Mouse (Mus musculus): ENCODE measurements around the gene Sae1.
"Not testable (repeated sequence)": the region's sequence is repeated elsewhere in the genome, so short reads cannot be mapped to it uniquely, and the experiment has no call there.

The Sae1 gene

DNA sequence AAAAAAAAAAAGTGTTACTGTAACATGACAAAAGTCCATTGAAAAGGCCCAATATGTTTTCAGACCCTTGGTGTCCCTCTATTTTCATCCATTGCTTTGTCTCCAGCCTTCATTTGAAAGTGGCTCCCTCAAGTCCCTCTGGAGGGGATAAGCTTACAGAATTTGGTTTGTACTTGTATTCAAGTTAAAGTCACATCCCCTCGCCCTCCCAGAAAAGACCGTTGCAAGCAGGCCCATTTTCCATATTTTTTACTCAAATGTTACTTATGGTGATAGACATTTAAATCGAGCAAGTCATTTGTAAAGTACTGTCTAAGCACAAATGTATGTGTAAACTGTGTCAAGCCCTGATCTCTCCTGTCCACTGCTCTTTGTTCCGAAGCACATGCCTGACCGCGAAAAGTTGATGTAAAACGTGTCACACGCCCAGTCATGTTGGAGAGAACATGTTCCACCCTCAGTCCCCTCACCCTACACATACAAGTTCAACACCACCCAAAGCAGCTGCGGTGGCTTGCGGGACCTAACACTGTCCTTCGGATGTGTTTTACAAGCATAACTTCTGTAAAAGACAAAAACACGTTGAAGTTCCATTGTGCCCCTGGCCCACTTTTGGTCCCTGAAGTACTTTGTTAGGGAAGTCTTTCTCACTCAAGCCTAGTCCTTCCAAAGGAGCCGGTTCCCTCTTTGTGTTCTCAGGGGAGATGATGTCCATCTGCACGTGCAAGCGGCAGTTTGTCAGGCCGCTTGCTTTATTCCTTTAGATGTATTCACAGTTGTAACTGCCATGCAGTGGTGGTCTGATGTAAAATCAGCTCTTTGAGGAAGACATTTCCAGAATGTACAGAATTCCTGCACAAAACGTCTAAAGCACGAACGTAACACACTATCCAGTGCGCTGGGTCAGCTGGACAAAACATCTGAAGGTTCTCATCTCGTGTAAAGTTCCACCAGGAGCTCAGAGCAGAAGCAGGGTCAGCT is 15.7 kb upstream of the Sae1 start:
- DNase-seq (ENCODE audit: low spot score), result peak; percentile 48

DNA sequence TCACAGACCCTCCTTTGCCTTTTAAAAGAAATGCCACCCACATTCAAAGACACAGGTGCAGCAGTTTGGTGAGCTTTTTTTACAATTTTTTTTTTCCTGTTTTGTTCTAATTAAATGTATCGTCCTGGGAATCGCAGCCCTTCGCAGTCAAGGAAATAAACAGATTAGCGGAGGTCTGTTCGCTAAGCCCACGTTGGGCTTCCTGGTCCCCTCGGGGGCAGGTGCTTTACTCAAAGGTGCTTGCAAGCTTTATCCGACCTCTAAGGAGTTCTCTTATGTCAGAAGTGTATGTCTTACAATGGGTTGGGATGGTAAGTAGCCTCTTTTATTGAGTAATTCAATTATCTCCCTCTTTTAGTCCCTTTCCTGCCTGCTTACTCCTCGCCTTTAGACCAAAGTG is 14.8 kb upstream of the Sae1 start:
- DNase-seq (ENCODE audit: low spot score), result no peak

DNA sequence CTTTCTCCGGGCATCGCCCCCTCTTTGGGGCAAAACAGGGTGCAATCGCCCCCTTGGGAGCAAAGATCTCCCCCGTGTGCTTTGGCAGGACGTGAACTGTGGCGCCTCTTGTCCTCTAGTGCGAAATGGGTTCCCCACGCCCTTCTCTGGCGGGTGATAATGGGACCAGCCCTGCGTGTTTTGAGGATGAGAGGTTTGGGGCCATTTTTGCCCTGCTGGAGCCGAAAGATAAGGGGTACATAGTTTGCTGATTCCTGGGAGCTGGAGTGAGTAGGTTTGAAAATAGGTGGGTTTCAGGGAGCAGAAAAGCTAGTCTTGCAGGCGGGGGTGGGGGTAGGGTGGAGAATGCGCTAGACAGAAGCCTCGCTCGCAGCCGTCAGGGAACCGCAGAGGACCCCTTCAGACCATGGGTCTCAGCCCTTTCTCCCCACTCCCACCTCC is 14.4 kb upstream of the Sae1 start:
- DNase-seq (ENCODE audit: low spot score), result peak; percentile 52

DNA sequence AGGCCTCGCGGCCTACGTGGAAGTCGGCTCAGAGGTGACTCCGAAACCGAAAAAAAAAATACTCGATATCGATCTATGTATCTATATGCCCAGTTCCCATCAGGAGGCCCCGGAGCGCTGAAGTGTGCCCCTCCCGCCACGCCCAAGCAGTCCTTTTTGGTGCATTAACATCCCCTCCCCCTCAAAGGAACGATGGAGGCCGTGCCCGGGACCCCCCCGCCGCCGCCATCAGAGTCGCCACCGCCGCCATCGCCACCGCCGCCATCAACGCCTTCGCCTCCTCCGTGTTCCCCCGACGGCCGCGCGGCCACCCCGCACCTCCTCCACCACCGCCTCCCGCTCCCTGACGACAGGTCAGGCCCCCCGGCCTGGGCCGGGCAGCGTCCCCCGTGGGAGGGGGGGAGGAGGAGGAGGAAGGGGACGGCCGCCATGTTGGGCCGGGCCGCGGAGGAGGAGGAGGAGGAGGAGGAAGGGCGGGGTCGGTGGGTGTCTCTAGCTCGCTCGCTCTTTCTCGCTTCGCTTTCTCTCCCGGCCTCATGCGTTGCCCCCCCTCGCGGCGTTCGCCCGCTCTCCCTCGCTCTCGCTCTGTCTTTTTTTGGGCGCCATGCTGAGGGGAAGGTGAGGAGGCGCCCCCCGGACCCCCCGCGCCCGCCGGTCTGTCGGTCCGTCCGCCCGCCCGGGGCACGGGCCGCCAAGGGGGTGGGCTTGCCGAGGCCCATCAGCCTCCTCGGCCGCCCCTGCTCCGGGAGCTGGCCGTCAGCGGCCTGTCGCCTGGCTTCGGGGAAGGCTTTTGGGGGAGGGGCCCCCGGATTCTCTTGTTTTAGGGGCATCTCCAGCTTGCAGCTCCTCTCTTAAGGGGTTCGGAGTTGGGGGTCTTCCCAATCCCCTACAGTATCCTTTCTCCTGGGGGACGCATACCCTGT is 13.3 kb upstream of the Sae1 start, which contains the start of gene Zc3h4:
Gene Zc3h4 (plus strand): TSS at position 222 of the 923 bp plus-strand sequence.
- DNase-seq (ENCODE audit: low spot score), result peak; percentile 75

DNA sequence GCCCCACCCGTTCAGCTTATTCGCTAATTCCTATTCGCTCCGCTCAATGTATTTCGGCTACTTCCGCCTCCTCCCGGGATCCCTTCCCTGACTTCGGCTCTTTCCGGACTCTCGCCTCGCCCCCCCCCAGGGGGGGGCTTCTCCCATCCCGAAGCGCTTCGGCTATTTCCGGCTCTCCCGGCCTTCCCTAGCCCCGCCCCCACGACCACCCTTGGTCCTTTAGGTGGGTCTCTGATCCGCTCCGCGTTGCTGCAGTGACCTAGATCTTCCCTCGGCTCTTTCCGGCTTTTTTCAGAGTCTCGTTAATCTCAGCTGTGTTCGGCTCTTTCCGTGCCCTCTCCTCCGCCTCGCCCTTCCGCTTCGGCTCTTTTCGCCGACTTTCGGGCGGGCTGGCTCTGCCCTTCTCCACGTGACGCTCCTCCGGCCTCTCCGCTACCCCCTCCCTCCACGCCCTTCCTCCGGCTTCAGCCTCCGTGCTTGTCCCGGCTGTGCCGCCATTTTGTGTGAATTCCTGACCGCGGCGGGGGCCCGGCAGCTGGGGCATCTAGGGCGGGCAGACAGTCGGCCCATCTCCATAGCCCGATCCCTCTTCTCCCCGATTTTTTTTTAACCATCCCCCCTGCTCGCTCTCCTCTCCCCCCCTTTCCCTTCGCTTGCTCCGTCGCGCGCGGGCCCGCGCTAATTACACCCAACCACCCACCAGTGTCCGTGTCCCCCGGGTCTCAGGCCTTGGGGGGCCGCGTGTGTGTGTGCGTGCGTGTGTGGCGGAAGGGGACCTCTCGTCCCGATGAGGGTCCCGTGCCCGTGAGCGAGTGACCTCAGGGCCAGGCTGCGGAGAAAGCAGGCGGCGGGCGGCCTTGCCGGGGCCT is 12.4 kb upstream of the Sae1 start:
- DNase-seq (ENCODE audit: low spot score), result peak; percentile 93

DNA sequence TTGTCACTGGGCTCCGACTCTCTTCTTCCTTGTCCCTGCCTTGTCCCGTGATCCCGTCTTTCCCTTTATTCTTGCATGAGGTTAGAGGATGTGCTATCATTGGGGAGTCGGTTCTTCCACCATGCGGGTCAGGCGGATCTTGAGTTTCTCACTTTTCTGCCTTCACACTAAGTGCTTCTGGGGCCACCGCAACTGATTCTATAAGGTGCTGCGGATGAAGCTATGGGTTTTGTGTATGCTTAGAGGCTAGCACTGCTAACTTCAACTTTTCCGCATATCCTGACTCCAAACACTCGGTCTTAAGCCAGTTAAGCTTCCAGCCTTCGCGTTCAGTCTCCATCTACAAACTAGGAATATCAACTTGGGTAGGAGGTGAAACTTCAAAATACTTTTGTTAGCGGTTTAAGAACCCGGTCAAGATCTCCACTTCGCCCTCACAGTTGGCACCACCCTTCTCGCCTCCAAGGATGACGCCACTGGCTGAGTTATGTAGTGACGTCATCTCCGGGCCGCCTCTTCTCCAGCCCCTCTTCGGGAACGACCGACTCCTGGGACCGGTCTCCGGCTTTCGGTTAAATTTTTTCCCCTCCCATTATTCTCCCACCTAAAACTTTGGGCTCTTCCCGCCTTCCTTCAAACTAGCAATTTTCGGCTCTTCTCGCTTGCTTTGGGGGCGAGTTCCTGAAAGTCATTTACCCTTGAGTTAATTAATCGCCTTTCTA is 11.7 kb upstream of the Sae1 start:
- peak; percentile 90 for DNase-seq (ENCODE audit: low spot score)

DNA sequence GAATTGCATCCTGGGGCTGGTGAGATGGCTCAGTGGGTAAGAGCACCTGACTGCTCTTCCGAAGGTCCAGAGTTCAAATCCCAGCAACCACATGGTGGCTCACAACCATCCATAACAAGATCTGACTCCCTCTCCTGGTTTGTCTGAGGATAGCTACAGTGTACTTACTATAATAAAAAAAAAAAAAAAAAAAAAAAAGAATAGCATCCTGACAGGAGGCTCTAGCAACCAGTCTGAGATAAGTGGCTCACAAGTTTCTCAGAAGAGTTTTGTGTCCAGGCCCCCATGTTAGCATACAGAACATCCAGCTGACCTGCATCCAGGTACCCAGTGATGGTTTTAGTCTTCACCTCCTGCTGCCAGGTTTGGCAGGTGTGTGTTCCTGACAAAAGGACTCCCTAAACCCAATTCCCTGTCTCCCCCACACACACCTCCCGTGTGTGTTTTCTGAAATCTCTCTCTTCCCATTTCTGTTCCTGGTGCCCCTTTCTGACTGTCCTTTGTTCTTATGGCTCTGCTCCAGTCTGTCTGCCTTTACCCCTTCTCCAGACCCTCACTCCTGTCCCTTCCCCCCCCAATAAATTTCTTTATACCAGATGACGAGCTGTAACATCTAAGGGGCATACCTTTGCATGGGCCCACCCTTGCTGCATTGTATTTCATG is 10.9 kb upstream of the Sae1 start:
- no peak for DNase-seq (ENCODE audit: low spot score)

DNA sequence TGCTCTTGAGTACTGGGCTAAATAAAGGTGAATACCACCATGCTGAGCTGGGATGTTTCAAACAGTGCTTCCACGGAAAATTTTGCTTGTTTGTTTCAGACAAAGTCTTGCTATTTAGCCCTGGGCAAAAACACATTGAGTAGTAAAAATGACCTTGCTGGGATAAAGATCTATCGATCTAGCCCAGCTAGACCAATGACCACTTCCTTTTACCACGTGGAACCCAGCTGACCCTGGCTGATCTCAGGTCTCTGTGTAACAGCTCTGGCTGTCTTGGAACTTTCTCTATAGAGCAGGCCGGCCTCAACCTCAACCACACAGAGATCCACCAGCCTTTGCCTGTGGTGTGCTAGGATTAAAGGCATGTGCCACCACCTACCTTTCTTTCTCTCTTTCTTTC is 9.9 kb upstream of the Sae1 start:
- no peak for DNase-seq (ENCODE audit: low spot score)

DNA sequence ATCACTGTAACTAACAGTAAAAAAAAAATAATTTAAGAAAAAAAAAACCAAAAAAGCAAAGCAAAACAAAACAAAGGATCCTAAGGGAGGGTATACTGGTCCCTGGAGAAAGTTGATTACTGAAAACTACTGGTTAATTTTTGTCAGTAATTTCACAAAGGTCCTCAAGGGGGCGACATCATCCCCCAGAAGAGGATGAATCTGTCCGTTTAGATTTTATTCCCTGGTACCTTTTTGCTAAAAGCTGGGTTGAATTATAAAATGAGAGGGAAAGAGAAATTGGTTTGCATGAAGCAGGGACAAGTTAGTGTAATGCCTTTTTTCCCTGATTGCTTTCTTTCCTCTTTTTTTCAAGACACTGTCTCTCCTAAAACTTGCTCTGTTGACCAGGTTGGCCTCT is 8.3 kb upstream of the Sae1 start:
- peak; percentile 66 for DNase-seq (ENCODE audit: low spot score)

DNA sequence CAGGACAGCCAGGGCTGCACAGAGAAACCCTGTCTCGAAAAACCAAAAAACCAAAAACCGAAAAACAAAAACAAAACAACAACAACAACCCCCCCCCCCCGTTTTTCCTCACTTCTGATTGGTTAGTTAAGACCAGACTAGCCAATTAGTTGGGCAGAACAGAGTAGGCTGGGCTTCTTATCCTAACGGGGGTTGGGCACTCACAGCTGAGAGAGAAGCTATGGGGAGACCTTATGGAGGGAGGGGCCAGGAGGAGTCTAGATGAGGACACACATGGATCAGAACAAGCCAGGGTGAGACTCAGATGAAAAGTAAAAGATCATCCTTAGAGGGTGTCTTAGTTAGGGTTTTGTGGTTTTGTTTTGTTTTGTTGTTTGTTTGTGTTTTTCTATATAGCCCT is 5.3 kb upstream of the Sae1 start:
- DNase-seq (ENCODE audit: low spot score), result no peak

DNA sequence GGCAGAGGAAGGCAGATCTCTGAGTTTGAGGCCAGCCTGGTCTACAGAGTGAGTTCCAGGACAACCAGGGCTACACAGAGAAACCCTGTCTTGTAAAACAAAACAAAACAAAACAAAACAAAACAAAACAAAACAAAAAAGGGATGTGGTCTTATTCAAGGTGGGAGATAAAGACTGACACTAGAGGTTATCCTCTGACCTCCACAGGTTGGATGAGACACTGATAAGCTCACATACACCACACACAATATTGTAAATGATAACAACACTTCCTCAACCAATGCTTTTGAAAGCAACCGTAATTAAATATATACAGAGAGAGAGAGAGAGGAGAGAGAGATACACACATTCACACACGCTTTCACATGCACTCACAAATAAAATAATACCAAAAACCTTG is 2.3 kb upstream of the Sae1 start:
- DNase-seq (ENCODE audit: low spot score), result not testable (repeated sequence)

DNA sequence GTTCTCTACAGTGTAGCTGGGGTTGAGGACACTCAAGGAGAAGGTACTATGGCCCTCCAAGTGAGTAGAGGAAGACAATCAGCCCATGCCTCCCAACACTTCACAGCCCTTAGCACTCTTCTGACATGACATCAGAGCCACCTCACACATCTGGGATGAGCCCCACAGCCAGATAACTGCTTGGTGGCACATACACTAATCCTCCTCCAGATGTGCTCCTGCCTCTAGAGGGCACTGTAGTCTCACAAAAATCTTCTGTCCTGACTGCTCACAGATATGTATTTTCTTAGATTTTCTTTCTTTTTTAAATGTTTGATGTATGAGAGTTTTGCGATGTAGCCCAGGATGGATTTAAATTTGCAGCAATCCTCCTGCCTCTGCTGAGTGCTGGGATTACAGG is 11.1 kb downstream of the Sae1 start:
- peak; percentile 66 for DNase-seq (ENCODE audit: low spot score)

DNA sequence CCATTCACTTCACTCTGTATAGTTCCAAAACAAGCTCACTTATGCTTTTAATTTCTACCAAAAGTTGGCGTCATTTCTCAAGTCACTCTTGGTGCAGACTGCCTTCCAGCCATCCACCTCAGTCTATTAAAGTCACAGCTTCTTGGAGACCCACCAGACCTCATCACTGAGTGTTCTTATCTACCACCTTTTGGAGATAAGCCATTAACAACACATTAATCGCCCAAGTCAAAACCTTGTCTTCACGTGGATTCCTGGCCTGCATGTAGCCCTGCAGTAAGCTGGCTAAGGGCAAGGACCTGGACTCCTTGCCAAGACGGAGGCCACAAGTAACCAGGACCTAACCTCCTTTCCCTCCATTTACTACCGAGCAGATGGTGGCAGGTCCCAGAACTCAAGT is 12.6 kb downstream of the Sae1 start:
- DNase-seq (ENCODE audit: low spot score), result no peak

DNA sequence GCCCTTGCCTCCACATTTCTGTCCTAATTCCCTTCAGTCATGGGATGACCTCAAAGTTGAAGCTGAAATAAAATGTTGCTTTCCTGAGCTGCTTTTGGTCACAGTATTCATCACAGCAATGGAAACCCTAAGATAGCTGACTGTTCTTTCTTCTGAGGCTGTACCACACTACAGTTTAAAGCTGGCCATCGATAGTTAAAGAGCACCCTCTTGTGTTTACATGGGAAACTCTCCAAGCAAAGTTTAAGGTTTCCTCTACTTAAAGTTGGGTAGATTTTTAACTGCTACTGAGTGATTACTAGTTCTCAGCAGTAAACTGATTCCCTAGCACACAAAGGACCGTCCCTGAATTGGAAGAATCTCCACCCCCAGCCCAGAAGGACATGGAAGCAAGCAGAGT is 13.9 kb downstream of the Sae1 start:
- peak; percentile 57 for DNase-seq (ENCODE audit: low spot score)

DNA sequence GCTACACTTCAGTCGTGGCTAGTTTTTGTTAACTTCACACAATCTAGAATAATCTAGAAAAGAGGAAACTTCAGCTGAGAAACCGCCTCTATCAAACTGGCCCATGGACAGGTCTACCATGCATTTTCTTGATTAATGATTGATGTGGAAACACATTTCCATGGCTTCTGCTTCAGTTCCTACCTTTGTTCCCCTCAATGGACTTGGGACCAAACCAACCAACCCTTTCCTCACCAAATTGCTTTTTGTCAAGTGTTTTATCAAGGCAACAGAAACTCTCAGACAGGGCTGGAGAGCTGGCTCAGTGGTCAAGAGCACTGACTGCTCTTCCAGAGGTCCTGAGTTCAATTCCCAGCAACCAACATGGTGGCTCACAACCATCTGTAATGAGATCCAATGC is 17.0 kb downstream of the Sae1 start:
- no peak for DNase-seq (ENCODE audit: low spot score)

DNA sequence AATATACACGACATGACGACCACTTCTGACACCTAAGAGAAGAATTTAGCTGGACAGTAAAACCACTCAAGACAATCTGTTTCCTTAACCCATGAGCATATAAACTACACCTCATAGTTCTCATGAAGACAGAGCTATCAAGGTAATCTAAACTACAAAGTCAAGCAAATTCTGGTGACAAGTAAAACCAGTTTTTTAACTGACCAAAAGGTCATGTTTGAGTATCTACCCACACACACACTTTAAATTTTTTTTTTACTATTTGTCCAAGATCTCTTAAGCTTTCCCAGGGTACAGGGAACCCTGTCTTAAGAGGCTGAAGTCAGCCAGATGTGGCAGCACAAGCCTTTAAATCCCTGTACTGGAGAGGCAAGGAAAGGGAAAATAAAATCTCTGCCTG is 18.8 kb downstream of the Sae1 start:
- no peak for DNase-seq (ENCODE audit: low spot score)

DNA sequence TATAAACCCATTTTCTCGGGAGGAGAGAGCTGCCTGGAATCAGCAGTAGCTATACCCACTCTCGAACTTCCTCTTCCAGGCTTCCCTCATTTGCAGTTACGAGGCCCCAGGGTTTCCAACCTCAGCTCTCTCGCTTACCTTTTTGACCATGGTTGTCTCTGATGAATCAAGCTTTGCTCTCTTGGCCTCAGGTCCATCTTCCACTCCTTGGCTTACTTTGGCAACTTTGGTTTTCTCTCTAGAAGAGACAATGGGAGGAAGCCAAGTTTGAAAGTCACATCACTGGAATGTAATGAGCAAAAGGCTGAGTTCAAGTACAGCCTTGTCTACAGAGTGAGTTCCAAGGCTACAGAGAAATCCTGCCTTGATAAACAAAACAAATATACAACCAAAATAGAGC is 20.9 kb downstream of the Sae1 start:
- no peak for DNase-seq (ENCODE audit: low spot score)

DNA sequence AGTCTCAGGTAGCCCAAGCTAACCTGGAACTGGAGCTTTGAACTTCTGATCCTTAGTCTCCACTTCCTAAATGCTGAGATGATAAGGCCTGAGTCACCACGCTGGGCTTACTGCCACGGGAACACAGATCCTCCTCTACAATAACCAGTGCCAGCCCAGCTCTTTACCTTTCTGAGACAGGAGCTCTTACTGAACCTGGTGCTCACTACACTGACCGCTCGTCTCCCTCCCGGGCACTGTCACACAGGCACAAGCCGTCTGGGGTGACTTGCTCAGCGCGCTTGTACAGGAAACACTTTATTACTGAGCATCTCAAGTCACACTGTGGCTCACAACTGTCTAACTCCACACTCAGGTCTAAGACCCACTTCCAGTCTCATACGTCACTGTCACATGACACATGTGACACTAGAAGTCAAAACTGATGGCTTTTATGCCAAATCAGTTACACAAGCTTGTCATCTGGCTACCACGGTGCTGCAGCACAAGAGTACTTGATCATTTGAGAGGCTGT is 21.4 kb downstream of the Sae1 start:
- no peak for DNase-seq (ENCODE audit: low spot score)

DNA sequence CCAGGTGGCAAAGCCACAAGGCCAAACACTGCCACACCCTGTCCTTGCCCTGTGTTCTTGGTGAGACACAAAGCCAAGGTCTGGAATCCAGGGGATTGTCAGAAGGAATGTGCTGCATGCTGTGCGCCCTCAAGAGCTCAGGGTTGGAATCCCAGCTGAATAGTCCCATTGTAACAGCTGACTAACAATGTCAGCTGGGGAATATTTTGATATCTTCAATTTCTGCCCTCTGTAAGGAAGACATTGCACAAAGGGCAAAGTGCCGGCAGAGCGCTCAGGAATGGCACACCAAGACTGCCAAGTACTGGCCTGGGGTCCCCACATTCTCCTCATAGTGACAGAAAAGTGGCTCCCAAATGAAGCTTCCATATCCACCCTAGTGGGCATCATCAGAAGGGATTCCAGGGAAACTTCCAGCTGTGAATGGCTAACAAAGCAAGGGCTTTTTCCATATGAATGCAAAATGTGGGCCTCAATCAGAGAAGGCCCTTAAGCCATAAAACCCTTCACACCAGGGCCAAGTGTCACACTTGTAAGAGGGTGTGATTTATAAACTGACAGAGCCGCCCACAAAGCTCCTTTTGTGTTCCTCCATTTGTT is 22.6 kb downstream of the Sae1 start:
- no peak for DNase-seq (ENCODE audit: low spot score)

DNA sequence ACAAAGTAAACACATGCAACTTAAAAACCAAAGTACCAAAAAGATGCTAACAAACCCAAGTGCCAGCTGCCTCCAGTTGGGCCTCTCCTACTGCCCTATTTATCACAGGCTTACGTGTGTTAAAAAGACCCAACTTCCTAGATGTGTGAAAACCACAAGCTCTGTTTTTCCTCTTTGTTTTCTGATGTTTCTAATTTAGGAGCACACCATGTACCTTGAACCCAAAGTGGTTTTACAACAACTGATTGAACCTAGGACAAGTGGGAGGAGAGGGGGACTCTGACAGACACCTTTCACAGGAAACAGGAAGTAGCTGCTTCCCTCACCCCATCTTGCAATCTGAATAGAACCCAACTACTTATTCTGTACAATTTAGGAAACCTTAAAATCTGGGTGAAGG is 23.3 kb downstream of the Sae1 start:
- DNase-seq (ENCODE audit: low spot score), result no peak
